Mouse (Mus musculus) embryonic facial prominence, embryonic 15.5 days (tissue): ENCODE results near the gene Cmc2. TPM values are rescaled to one million over a fixed set of nuclear protein-coding genes. Genes with fewer than 3 reads are reported as not detected.

Experiments used
- ATAC-seq: fragments of 200-750 bp; cut with Nextera tagmentation; 2 replicates; pipeline ENCODE4 v1.8.0; 2017; ENCODE audit warnings: low read depth, moderate TSS enrichment; ENCODE audit not compliant: insufficient number of reproducible peaks, low FRiP score, low TSS enrichment
- H3K27ac ChIP-seq: fragments of 300-500 bp; sonication (generic); replicated peaks from 2 replicates; pipeline ENCODE4 v1.5.1; 2015; ENCODE audit warnings: mild to moderate bottlenecking, inconsistent platforms
- H3K27me3 ChIP-seq: fragments of 300-500 bp; sonication (generic); 2 replicates; pipeline ENCODE4 v1.6.1; 2015; ENCODE audit warnings: inconsistent platforms
- H3K36me3 ChIP-seq: fragments of 300-500 bp; sonication (generic); 2 replicates; pipeline ENCODE4 v1.6.1; 2015; ENCODE audit warnings: mild to moderate bottlenecking, inconsistent platforms
- H3K4me1 ChIP-seq: fragments of 300-500 bp; sonication (generic); 2 replicates; pipeline ENCODE4 v1.6.1; 2015; ENCODE audit warnings: inconsistent platforms
- H3K4me2 ChIP-seq: fragments of 300-500 bp; sonication (generic); replicated peaks from 2 replicates; pipeline ENCODE4 v1.6.1; 2015; ENCODE audit warnings: mild to moderate bottlenecking, inconsistent platforms
- H3K4me3 ChIP-seq: fragments of 300-500 bp; sonication (generic); replicated peaks from 2 replicates; pipeline ENCODE4 v1.5.1; 2015; ENCODE audit warnings: mild to moderate bottlenecking, inconsistent platforms
- H3K9ac ChIP-seq: fragments of 300-500 bp; sonication (generic); 2 replicates; pipeline ENCODE4 v1.6.1; 2015; ENCODE audit warnings: inconsistent platforms
- H3K9me3 ChIP-seq: fragments of 300-500 bp; sonication (generic); replicated peaks from 2 replicates; pipeline ENCODE4 v1.6.1; 2016; ENCODE audit warnings: inconsistent platforms
- WGBS: fragments of 180-500 bp; shearing (Covaris S2); methylation state at CpG from one replicate; pipeline ENCODE4 v1.1.7; 2015; 5-methylcytosine and 5-hydroxymethylcytosine counted together
- polyA plus RNA-seq: library from polyadenylated mRNA; unstranded; fragments of >200 nt; fragmentation: Nextera tagmentation; extraction: Ambion mirVana; gene quantifications from 2 replicates; pipeline ENCODE4 v1.2.1, GENCODE M21; 2015

Cmc2 gene
- polyA plus RNA-seq, 1 experiment from 2014 or later, result 66.8 TPM

DNA sequence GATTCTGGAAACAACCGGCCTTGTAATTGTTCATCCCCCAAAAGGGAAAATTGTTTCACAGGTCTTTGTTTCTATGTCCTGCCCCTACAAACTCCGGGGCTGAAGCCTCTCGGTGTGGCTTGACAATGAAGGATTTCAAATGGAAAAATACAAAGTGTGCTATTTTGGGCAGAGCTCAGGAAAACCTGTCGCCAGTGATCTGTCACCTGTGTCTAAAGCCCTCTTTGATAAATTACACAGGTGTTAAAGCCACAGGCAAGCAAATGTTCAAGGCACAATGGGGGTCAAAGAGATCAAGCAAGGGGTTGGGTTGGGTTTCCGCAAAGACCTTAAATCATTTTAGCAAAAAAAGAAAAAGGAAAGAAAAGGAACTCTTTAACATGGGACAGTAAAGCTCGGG, 78.6 kb downstream of the Cmc2 start:
- Histone ChIP-seq H3K4me1 (no peaks in the 10 kb centered on the region), H3K36me3 (no peaks in the 10 kb centered on the region), H3K27me3 (no peaks in the 10 kb centered on the region), H3K4me2 (no peak overlapping the region), H3K9ac (no peak overlapping the region), H3K27ac (no peak overlapping the region), H3K9me3 (no peaks in the 10 kb centered on the region), H3K4me3 (no peak overlapping the region)
- WGBS, result 71% methylated on average over 6 of the region's 6 CpGs
- no peak for ATAC-seq

Other genes starting within 250 kb of the Cmc2 start
- 8.5 and 9.1 TPM in 2 replicates for gene Cdyl2, start 188.5 kb downstream of the Cmc2 start, polyA plus RNA-seq
- 27.7 and 27.9 TPM in 2 replicates for gene Cenpn, start 275 bp upstream of the Cmc2 start, polyA plus RNA-seq
- 10.9 and 12.5 TPM in 2 replicates for gene Atmin, start 21.9 kb upstream of the Cmc2 start, polyA plus RNA-seq
- gene 1700030J22Rik, start 57.5 kb upstream of the Cmc2 start, polyA plus RNA-seq, result 3.4 and 4.1 TPM in 2 replicates
- 82.4 and 86.5 TPM in 2 replicates for gene Gcsh, start 72.1 kb upstream of the Cmc2 start, polyA plus RNA-seq
- 0.16 and 0.31 TPM in 2 replicates for gene Pkd1l2, start 161.0 kb upstream of the Cmc2 start, polyA plus RNA-seq
- gene Bco1, start 174.4 kb upstream of the Cmc2 start, polyA plus RNA-seq, result 0.29 and 0.37 TPM in 2 replicates
- 2.9 and 3.3 TPM in 2 replicates for gene Gan, start 236.7 kb upstream of the Cmc2 start, polyA plus RNA-seq